Mouse (Mus musculus): ENCODE data around the gene Cox8c. TPM values are rescaled to one million over a fixed set of nuclear protein-coding genes. Genes with fewer than 3 reads are reported as not detected.

The Cox8c gene
- polyA plus RNA-seq, 1 experiment = not detected

DNA sequence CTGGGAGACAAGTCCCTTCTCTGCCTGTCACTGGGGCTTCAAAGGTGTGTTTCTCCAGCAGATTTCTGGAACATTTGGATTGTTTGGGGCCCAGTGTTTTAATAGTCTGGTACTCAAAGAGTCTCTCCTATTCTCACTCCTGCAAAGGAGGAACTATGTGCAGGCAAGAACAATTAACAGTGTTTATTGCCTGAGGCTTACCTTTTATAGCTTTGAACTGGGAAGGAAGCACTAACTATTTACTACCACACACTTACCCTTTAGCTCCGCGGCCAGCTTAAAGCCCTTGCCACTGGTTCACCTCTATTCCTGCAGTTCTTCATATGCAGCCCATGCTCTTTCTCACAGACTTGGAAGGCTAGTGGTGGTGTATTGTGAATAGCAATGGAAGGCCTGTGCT, 17.0 kb downstream of the Cox8c start:
- no peak overlapping the region for H3K9ac ChIP-seq (ENCODE audit: low read depth, poor library complexity, severe bottlenecking)
- H3K36me3 ChIP-seq (ENCODE audit: control insufficient read depth, insufficient read depth, low read length, poor library complexity, severe bottlenecking) = no peaks in the 10 kb centered on the region
- no peak overlapping the region for H3K4me3 ChIP-seq (ENCODE audit: low read depth, low read length)
- H3K4me1 ChIP-seq (ENCODE audit: control insufficient read depth, insufficient read depth, low read length) = no peaks in the 10 kb centered on the region
- H3K27me3 ChIP-seq (ENCODE audit: control insufficient read depth, insufficient read depth, low read length, poor library complexity, severe bottlenecking) = no peaks in the 10 kb centered on the region
- no peak overlapping the region for H3K27ac ChIP-seq (ENCODE audit: insufficient read depth, low read length)
- TF ChIP-seq CTCF (IDR thresholded peaks at IDR 0.05; ENCODE audit: low read depth, low read length) (no peak), EP300 (IDR thresholded peaks at IDR 0.05; ENCODE audit: insufficient read depth, low read depth, low read length) (no peak), POLR2A (IDR thresholded peaks at IDR 0.05; ENCODE audit: insufficient read depth, low read length) (no peak)
- H3K9me3 ChIP-seq (replicated peaks; ENCODE audit: control insufficient read depth, insufficient read depth, low read length, poor library complexity, severe bottlenecking) = no peaks in the 10 kb centered on the region

DNA sequence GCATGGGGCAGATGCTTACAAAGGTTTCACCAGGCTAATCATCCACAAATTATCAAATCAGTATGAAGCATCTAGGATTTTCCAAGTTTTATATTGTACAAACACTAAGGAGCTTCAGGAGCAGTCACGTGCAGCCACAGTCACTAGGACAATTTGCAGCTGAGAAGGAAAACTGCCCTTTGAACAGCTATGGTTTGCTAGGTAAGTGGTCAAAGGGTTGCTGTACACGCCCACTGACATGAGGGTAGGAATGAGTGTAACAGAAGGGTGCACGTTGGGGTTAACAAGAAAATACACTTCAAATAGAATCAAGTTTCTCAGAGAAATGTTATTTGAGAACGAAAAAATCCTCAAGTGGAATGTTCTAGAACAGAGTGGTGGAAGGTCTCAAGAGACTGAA, 30.6 kb downstream of the Cox8c start:
- Histone ChIP-seq H3K9ac (ENCODE audit: low read depth, poor library complexity, severe bottlenecking) (no peak overlapping the region), H3K36me3 (ENCODE audit: control insufficient read depth, insufficient read depth, low read length, poor library complexity, severe bottlenecking) (no peaks in the 10 kb centered on the region), H3K27ac (ENCODE audit: insufficient read depth, low read length) (no peak overlapping the region), H3K4me3 (ENCODE audit: low read depth, low read length) (no peak overlapping the region), H3K9me3 (replicated peaks; ENCODE audit: control insufficient read depth, insufficient read depth, low read length, poor library complexity, severe bottlenecking) (no peaks in the 10 kb centered on the region), H3K4me1 (ENCODE audit: control insufficient read depth, insufficient read depth, low read length) (no peaks in the 10 kb centered on the region), H3K27me3 (ENCODE audit: control insufficient read depth, insufficient read depth, low read length, poor library complexity, severe bottlenecking) (no peaks in the 10 kb centered on the region)
- no peak for TF ChIP-seq EP300 (IDR thresholded peaks at IDR 0.05; ENCODE audit: insufficient read depth, low read depth, low read length)
- no peak for TF ChIP-seq POLR2A (IDR thresholded peaks at IDR 0.05; ENCODE audit: insufficient read depth, low read length)
- TF ChIP-seq CTCF (IDR thresholded peaks at IDR 0.05; ENCODE audit: low read depth, low read length) = no peak

DNA sequence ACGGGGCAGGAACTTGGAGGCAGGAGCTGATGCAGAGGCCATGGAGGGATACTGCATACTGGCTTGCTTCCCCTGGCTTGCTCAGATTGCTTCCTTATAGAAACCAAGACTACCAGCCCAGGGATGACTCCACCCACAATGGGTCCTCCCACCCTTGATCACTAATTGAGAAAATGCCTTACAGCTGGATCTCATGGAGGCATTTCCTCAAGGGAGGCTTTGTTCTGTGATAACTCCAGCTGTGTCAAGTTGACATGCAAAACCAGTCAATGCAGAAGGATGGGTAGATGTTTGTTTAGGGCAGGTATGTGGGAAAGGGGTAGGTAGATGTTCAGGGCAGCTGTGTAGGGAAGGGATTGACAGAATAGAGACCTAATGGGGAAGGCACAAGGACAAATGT, 31.2 kb downstream of the Cox8c start:
- Histone ChIP-seq H3K9me3 (replicated peaks; ENCODE audit: control insufficient read depth, insufficient read depth, low read length, poor library complexity, severe bottlenecking) (no peaks in the 10 kb centered on the region), H3K36me3 (ENCODE audit: control insufficient read depth, insufficient read depth, low read length, poor library complexity, severe bottlenecking) (no peaks in the 10 kb centered on the region), H3K4me3 (ENCODE audit: low read depth, low read length) (no peak overlapping the region), H3K27me3 (ENCODE audit: control insufficient read depth, insufficient read depth, low read length, poor library complexity, severe bottlenecking) (no peaks in the 10 kb centered on the region), H3K4me1 (ENCODE audit: control insufficient read depth, insufficient read depth, low read length) (no peaks in the 10 kb centered on the region), H3K27ac (ENCODE audit: insufficient read depth, low read length) (no peak overlapping the region), H3K9ac (ENCODE audit: low read depth, poor library complexity, severe bottlenecking) (no peak overlapping the region)
- TF ChIP-seq POLR2A (IDR thresholded peaks at IDR 0.05; ENCODE audit: insufficient read depth, low read length) = no peak
- no peak for TF ChIP-seq CTCF (IDR thresholded peaks at IDR 0.05; ENCODE audit: low read depth, low read length)
- no peak for TF ChIP-seq EP300 (IDR thresholded peaks at IDR 0.05; ENCODE audit: insufficient read depth, low read depth, low read length)

DNA sequence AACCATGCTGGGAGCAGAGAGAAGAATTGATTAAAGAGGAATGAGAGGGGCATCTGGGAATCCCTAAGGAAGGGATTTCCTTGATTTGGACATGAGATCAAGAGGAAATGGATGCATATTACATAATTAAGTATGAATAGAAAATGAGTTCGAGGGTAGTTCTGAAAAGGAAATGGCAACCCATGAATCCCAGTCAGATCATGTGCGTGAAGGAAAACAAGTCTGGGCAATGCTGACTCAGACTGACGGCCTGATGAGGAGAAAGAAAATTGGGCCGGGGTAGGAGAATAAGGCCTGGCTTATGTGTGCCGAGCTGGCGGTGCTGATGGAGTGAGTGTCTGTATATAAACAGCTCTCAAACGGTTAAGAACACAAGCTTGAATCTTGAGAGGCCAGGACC, 31.7 kb downstream of the Cox8c start:
- Histone ChIP-seq H3K4me3 (ENCODE audit: low read depth, low read length) (no peak overlapping the region), H3K4me1 (ENCODE audit: control insufficient read depth, insufficient read depth, low read length) (no peaks in the 10 kb centered on the region), H3K36me3 (ENCODE audit: control insufficient read depth, insufficient read depth, low read length, poor library complexity, severe bottlenecking) (no peaks in the 10 kb centered on the region), H3K27me3 (ENCODE audit: control insufficient read depth, insufficient read depth, low read length, poor library complexity, severe bottlenecking) (no peaks in the 10 kb centered on the region), H3K27ac (ENCODE audit: insufficient read depth, low read length) (no peak overlapping the region), H3K9ac (ENCODE audit: low read depth, poor library complexity, severe bottlenecking) (no peak overlapping the region), H3K9me3 (replicated peaks; ENCODE audit: control insufficient read depth, insufficient read depth, low read length, poor library complexity, severe bottlenecking) (no peaks in the 10 kb centered on the region)
- TF ChIP-seq EP300 (IDR thresholded peaks at IDR 0.05; ENCODE audit: insufficient read depth, low read depth, low read length) = no peak
- TF ChIP-seq CTCF (IDR thresholded peaks at IDR 0.05; ENCODE audit: low read depth, low read length) = no peak
- no peak for TF ChIP-seq POLR2A (IDR thresholded peaks at IDR 0.05; ENCODE audit: insufficient read depth, low read length)

DNA sequence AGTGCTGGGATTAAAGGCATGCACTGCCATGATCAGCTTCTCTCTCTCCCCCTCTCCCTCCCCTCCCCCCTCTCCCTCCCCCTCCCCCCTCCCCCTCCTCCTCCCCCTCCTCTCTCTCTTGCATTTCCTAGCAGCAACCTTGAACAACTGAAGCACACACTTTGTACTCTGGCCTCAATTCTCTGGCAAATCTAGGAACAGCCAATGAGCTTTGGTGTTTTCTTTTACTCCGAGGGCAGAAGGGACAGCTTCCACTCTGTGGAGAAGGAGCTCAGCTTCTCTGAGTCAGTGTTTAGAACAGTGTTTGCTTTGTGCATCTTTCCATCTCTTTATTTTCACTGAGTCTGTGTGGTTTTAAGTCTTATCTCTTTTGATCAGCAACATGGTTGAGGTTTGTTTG, 36.8 kb downstream of the Cox8c start:
- Histone ChIP-seq H3K27ac (ENCODE audit: insufficient read depth, low read length) (no peak overlapping the region), H3K4me1 (ENCODE audit: control insufficient read depth, insufficient read depth, low read length) (no peaks in the 10 kb centered on the region), H3K36me3 (ENCODE audit: control insufficient read depth, insufficient read depth, low read length, poor library complexity, severe bottlenecking) (no peaks in the 10 kb centered on the region), H3K9me3 (replicated peaks; ENCODE audit: control insufficient read depth, insufficient read depth, low read length, poor library complexity, severe bottlenecking) (no peaks in the 10 kb centered on the region), H3K9ac (ENCODE audit: low read depth, poor library complexity, severe bottlenecking) (no peak overlapping the region), H3K4me3 (ENCODE audit: low read depth, low read length) (no peak overlapping the region), H3K27me3 (ENCODE audit: control insufficient read depth, insufficient read depth, low read length, poor library complexity, severe bottlenecking) (no peaks in the 10 kb centered on the region)
- TF ChIP-seq CTCF (IDR thresholded peaks at IDR 0.05; ENCODE audit: low read depth, low read length) = no peak

DNA sequence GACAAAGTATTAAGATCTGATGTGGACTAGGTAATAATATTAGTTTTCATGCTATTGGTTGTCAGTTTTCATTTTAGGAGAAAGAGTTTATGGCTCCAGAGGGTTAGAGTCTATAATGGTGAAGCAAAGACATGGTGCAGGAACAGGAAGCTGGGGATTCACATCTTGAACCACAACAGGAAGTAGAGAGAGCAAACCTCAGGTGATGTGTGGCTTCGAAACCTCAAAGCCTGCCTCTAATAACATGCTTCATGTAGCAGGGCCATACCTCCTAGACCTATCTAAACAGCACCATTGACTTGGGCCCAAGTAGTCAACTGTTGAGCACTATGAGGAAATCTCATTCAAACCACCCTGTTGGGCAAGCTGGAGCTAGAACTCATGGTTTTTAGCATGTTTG, 46.5 kb downstream of the Cox8c start:
- Histone ChIP-seq H3K4me3 (ENCODE audit: low read depth, low read length) (no peak overlapping the region), H3K36me3 (ENCODE audit: control insufficient read depth, insufficient read depth, low read length, poor library complexity, severe bottlenecking) (no peaks in the 10 kb centered on the region), H3K27ac (ENCODE audit: insufficient read depth, low read length) (no peak overlapping the region), H3K9ac (ENCODE audit: low read depth, poor library complexity, severe bottlenecking) (no peak overlapping the region), H3K27me3 (ENCODE audit: control insufficient read depth, insufficient read depth, low read length, poor library complexity, severe bottlenecking) (no peaks in the 10 kb centered on the region), H3K4me1 (ENCODE audit: control insufficient read depth, insufficient read depth, low read length) (no peaks in the 10 kb centered on the region), H3K9me3 (replicated peaks; ENCODE audit: control insufficient read depth, insufficient read depth, low read length, poor library complexity, severe bottlenecking) (no peaks in the 10 kb centered on the region)
- TF ChIP-seq POLR2A (IDR thresholded peaks at IDR 0.05; ENCODE audit: insufficient read depth, low read length) (no peak), CTCF (IDR thresholded peaks at IDR 0.05; ENCODE audit: low read depth, low read length) (no peak), EP300 (IDR thresholded peaks at IDR 0.05; ENCODE audit: insufficient read depth, low read depth, low read length) (no peak)

Data from ES-Bruce4 (cell line).